Mouse (Mus musculus): ENCODE data around the gene Plxdc2.

Plxdc2 gene

GRCm38 (mm10) chr2:16571169-16571751, 215.2 kb downstream of the Plxdc2 start:
- DNase-seq (ENCODE audit: low spot score): no peak

- DNase-seq (ENCODE audit: low spot score): no peak
Measured at GRCm38 (mm10) chr2:16576566-16576965, 220.5 kb downstream of the Plxdc2 start.

- DNase-seq (ENCODE audit: low spot score): no peak
Measured at GRCm38 (mm10) chr2:16578153-16578552, 222.0 kb downstream of the Plxdc2 start.

GRCm38 (mm10) chr2:16588546-16588945, 232.4 kb downstream of the Plxdc2 start:
- no peak for DNase-seq (ENCODE audit: low spot score)

DNA sequence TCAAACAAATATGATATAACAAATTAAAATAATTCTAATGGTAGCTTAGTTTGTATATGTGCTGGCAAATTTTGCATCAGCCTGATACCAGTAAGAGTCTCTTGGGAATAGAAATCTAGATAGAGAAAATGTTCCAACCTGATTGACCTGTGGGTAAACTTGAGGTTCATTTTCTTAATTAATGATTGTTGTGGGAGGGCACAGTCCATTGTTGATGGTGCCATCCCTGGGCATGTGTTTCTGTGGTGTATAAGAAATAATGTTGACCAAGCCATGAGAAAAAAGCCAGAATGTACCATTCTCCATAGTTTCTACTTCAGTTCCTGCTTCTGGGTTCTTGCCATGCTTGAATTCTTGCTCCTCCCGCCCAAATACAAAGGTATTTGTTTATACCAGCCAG, 239.3 kb downstream of the Plxdc2 start:
- DNase-seq (ENCODE audit: low spot score): no peak

DNA sequence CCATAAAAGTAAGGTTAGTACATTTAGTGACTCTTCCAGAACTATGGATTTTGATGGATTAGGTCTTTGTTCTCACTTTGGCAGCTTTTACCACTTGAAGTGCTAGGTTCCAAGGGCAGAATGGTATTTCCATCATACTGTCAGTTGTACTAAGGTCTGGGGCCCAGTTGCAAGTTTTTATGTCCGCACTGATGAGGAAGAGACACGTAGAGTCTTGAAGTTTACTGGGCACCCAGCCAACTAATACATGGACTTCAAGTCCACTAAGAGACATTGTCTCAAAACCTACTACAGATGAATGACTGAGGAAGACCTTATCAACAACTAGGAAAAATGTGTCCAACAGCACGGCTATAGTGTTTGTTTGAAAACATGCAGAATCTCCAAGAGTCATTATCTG, 242.1 kb downstream of the Plxdc2 start:
- no peak for DNase-seq (ENCODE audit: low spot score)

GRCm38 (mm10) chr2:16604291-16604690, 248.2 kb downstream of the Plxdc2 start:
- DNase-seq (ENCODE audit: low spot score): no peak

DNA sequence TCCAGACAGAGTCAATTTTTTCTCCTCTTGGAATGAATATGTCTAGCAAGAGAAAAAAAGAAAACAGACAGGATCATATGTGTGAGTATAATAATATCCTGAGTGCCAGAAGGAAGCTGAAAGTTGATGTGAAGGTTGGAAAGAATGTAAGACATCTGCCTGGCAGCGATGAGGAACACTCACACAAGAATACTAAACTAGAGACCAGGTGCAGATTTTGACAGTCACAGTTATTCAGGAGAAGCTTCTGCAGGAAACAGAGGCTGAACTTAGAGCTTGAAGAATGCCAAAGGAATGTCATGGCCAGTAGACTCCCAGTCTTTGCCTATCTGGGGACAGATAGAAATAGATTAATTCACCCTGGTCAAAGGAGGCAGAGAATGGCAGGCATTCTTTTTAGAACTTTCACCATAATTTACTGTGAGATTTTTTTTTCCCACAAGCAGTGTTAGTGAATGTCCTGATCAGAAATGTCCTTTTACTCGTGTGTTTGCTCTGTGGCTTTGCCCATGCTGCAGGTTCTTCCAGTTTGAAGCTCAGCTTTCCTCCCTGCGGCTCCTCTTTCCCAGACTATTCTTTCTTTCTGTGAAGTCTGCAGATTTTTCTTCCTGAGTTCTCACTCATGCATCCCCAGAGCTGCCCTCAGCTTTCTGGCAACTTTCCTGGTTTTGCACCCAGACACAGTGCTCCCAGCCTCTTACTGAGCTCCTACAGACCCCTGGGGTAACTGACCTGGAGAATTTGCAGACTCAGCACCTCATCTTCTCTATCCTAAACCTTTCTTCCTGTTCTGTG, 251.9 kb downstream of the Plxdc2 start:
- DNase-seq (ENCODE audit: low spot score): peak; percentile 31

- no peak for DNase-seq (ENCODE audit: low spot score)
Measured at GRCm38 (mm10) chr2:16642061-16642460, 286.0 kb downstream of the Plxdc2 start.

DNA sequence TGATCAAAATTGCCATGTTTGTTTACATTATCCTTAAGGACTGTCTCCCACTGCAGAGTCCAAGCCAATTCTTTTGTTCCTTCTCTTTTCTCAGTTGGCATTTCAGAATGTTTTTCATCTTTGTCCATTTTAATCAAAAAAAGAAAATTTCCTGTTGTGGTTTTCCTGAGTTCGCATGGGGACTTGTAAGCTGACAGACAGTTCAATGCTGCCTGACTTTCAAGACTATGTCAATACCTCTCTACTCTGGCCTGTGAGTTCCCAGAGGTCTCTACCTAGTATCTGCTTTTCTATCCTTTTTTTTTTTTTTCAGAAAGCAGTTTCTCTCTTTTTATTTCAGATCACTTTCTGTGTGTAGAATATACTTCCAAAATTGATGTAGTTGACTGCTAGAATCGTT, 295.6 kb downstream of the Plxdc2 start:
- no peak for DNase-seq (ENCODE audit: low spot score)

- DNase-seq (ENCODE audit: low spot score): no peak
Measured at GRCm38 (mm10) chr2:16664516-16664915, 308.4 kb downstream of the Plxdc2 start.

GRCm38 (mm10) chr2:16668391-16668790, 312.3 kb downstream of the Plxdc2 start:
- DNase-seq (ENCODE audit: low spot score): no peak

DNA sequence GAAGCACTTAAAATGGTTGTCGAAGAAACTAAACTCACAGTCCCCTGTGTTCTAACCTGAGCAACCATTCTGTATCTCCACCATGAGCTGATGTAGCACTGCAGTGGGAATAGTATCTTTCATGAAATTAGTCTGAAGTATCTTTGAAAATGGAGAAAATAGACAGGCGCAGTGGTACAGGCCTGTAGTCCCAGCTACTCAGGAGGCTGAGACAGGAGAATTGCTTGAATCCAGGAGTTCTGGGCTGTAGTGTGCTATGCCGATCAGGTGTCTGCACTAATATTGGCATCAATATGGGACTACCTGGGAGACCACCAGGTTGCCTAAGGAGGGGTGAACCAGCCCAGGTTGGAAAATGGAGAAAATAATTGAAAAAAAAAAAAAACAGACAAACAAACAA, 326.8 kb downstream of the Plxdc2 start:
- DNase-seq (ENCODE audit: low spot score): no peak

GRCm38 (mm10) chr2:16683739-16684138, 327.6 kb downstream of the Plxdc2 start:
- DNase-seq (ENCODE audit: low spot score): no peak

- DNase-seq (ENCODE audit: low spot score): no peak
Measured at GRCm38 (mm10) chr2:16684529-16684928, 328.4 kb downstream of the Plxdc2 start.

DNA sequence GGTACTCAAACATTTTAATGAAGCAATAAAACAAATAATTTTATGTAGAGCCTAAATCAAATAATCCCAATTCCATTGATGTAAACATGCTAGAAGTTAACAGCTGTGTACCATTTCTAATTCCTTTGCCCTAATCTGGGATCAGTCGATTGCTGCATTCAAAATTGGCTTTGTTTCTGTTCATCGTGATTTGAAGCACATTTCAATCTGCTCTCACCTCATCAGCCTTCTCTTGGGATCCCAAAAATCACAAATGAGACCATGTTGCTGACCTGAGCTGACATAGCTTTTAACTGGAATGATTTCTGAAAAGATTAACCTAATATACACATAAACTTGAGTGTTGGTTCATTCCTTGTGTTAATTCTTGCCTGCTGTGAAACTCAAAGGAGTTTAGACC, 340.3 kb downstream of the Plxdc2 start:
- peak; percentile 28 for DNase-seq (ENCODE audit: low spot score)

DNA sequence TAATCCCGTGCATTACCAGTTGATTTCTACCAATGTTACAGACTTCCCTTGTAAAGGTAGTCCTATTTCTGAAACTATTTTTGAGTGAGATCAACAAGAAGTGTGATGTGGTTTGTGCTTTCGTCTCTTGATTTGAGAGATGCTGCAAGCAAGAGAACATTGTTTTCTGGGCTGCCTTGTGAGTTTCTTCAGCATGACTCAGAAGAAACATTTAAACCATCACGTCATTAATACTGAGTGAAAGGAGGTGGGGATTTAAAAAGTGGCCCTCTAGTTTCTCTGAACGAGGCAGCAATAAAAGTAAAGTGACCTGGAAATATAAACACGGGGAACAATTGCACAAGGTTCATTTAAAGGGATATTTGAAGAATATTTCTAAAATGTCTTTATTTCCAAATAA, 341.1 kb downstream of the Plxdc2 start:
- DNase-seq (ENCODE audit: low spot score): peak; percentile 23

DNA sequence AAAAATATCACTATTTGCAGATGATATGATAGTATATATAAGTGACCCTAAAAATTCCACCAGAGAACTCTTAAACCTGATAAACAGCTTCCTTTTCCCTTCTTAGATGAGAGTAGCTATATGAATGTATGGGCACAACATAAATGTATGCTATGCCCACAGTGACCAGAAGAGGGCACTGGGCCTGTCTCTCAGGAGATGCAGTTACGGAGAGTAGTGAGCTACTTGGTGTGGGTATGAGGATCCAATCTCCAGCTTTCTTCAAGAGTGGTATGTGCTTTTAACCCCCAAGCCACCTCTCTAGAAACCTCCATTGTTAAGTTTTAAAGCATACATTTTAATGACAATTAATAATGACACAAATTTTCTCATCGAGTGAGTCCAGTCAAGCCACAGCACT, 350.1 kb downstream of the Plxdc2 start:
- no peak for DNase-seq (ENCODE audit: low spot score)

DNA sequence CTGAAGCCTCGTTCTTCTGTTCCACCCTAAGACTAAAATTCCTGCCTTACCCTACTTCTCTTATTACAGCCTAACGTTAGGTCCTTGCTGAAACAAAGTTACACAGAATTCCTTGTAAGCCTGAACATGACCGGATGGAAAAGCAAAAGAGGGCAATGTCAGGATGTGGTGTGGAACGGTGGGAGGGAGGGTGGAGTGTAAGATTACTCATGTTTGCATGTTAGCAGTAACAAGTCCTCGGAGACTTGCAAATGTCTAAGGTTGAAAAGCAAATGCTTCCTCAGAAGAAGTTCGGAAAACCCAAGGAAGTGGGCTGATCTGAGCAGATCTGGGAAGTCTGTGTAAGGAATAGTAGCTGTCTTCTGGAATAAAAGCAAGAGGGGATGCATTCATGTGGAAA, 353.8 kb downstream of the Plxdc2 start:
- DNase-seq (ENCODE audit: low spot score): no peak

- DNase-seq (ENCODE audit: low spot score): peak; percentile 15
Measured at GRCm38 (mm10) chr2:16731033-16731432, 374.9 kb downstream of the Plxdc2 start.

- no peak for DNase-seq (ENCODE audit: low spot score)
Measured at GRCm38 (mm10) chr2:16734381-16734780, 378.3 kb downstream of the Plxdc2 start.

DNA sequence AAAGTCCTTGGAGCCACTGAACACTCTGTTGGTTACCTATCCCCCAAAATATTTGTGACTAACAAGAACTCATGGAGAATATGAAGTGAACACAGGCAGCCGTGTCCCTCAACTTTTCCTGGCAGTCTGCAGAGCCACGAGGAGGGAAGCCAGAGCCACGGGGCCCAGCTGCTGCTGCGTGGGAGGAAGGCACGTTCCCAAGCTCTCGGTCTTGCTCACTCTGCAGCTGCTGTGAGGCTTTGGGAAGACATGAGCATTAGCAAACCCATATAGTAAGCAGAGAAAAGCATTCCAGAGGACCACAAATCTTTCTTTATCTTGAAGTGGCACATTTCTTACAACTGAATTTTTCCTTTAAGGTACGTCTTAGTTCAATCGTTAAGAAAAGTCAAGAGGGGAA, 382.1 kb downstream of the Plxdc2 start:
- DNase-seq (ENCODE audit: low spot score): peak; percentile 29

DNA sequence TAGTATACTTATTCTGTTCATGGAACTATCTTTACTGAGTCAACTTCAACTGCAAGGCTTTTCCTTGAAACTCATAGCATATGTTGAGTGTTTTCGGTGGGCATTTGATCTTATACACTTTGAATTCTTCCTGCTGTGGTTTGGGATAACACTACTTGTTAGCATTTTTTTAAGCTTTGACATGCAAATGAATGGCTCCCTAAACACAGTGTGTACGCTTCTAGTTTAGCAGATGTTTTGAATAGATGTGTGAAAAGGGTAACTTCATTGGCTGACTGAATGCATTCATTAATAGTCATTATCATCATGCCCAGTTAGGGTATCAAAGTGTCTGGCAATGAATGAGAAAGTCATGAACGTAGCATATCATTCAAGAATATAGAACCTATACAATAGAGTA, 385.7 kb downstream of the Plxdc2 start:
- no peak for DNase-seq (ENCODE audit: low spot score)

DNA sequence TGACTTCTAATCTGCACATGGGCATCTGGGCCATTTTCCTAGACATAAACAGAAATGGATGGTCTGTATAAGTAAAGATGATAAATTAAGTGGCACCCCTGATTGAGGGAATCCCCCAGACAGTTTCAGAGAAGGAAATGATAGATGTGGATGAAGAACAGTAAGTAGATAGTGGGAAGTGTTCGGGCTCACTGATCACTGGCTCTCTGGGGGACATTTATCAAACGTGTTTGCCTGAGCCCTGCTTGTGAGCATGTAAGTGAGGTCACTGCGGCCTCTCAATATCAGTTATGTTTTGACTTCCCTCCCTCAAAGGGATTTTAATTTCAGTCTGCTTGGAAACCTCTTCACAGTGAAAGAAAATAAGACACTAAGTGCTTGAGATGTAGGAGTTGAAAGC, 387.5 kb downstream of the Plxdc2 start:
- DNase-seq (ENCODE audit: low spot score): no peak

Measured in lung, postnatal 25 days (tissue).